Mouse (Mus musculus): ENCODE results near the gene Il7r.
"Not testable (repeated sequence)": the region's sequence is repeated elsewhere in the genome, so short reads cannot be mapped to it uniquely, and the experiment has no call there.

The Il7r gene

DNA sequence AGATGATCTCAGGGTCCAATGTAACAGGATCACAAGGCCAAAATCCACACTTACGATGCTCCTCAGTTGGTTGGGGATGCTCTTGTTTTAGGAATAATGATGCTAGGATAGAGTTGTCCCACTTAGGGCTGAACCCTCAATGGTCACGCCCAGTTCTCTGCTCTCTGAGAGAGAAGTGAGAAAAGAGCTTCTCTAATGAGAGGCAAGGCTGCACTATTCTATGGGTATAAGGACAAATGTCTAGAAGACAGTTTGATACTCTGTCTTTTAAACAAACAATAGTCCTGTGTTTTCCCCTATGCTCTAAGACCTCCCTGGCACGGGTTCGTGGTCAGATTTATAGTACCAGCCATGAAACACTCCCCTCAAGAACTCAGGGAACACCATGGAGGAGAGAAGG, at the start of gene Il7r:
Il7r (minus strand) TSS at position 101 of the 400 bp plus-strand sequence.
- in situ Hi-C loops (cut with MboI, MseI): loop anchor here (5.0 kb wide), 1 partner anchor 37 kb away; no protein-coding TSS in a partner anchor

DNA sequence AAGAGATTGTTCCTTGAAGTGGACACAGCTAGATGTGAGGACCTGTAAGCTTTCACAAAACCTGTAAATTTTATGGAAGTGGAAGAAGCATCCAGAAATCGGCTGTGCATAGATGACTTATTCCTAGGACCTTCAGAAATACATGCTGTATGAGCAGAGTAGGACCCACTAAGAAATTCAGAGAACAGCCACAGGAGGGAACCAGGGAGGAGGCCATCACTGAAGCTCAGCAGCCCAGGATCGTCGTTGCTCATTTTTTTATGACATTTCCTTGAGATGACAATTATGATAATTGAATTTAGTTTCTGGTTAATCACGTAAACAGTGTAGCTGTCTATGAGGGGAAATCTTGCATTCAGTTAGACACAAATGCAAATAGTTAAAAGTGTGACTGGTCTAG, 47.3 kb upstream of the Il7r start:
- in situ Hi-C loops (cut with MboI, MseI): loop anchor here (5.0 kb wide), 1 partner anchor 115 kb away; no protein-coding TSS in a partner anchor

DNA sequence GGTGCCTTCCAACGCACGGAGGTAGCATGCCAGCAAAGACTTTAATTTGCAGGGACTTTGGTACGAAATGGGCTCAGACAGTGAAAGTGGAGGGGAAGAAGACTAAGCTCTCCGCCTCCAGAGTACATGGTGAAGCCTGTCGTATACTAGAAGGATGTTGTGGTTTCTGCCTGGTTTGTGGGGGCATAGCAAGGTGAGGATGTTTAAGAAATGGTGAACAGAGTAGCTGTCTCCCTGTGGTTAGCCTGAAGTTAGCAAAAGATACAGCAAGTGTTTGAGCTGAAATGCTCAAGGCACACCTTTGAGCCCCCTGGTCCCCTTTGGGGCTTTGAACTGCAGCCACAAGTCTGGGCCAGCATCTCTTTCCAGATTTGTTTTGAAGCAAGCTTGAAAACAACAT, 44.8 kb upstream of the Il7r start:
- in situ Hi-C loops (cut with MboI, MseI): loop anchor here (5.0 kb wide), 1 partner anchor 112 kb away; no protein-coding TSS in a partner anchor

DNA sequence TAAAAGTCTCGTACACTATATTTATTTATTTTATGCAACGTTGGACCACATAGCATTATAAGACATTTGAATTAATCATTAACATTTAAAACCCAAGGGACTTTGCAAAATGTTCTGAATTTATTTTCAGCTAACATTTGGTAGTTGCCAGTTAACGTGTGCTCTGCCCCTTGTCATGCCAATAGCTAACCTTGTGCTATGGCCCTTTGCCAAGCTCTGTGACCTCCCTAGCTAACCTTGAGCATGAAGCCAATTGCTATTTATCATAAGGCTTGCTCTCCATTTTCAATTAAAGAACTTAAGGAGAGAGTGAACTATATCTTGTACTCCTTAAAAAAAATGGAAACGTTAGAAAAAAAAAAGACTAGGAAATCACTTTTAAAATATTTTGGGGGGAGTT, 43.4 kb upstream of the Il7r start:
- in situ Hi-C loops (cut with MboI, MseI): no loop called here

- in situ Hi-C loops (cut with MboI, MseI): no loop called here
Measured at GRCm38 (mm10) chr15:9572664-9573063, 42.7 kb upstream of the Il7r start.

DNA sequence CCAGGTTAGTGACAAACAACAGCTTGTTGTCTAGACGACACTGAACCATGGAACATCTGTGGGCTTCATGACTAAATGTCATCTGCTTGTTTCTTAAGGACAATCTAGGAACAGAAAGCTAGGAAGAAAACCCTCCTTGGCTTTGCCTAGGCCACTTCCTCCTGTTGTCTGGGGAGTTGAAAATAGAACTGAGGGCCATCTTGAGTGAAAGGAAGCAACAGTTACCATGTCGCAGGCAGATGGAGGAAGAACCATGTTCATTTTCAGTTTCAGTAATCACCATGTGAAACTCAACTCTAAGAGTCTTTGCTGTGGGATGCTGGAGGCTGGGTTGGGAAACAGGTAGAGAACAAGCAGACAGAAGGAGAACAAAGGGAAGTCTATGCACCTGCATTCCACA, 41.9 kb upstream of the Il7r start:
- in situ Hi-C loops (cut with MboI, MseI): no loop called here

DNA sequence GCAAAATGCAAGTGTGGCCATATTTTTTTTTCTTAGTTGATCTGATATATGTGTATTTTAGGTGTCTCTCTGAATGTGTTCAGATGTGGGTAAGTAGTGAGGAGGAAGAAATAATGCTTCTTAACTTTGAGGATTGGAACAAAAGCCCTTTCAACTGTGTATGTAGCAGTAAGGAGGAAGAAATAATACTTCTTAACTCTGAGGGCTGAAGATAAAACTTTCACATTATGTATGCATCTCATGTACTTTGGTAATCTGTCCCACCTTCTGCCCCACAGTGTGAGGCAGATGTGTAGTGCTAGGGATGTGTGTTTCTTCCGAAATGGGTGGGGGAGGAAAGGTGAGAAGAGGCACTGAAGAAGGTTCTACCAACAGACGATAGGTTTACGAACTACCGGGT, 37.3 kb upstream of the Il7r start:
- in situ Hi-C loops (cut with MboI, MseI): loop anchor here (5.0 kb wide), 2 partner anchors 35 to 740 kb away; partner anchors contain the start of gene Il7r

- in situ Hi-C loops (cut with MboI, MseI): loop anchor here (5.0 kb wide), 2 partner anchors 33 to 742 kb away; partner anchors contain the start of gene Il7r
Measured at GRCm38 (mm10) chr15:9565396-9565795, 35.4 kb upstream of the Il7r start.

DNA sequence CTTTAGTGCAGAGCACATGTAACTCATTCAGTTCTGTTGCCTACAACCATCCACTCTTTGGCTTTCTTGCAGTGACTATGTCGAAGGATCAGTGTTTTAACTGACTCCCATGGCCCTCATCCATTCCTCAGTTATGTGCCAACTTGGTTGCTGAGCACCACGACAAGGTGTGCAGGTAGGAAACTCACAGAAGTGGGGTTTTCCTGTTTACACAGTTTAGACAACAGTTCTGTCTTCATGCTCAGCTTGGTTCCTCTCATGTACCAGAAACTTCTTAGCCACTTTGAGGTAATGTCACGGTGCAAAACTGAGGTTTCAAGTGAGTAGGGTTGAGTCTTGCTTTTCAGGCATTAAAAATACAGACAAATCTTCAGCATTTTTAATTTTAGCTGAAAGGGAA, 34.2 kb upstream of the Il7r start:
- in situ Hi-C loops (cut with MboI, MseI): no loop called here

DNA sequence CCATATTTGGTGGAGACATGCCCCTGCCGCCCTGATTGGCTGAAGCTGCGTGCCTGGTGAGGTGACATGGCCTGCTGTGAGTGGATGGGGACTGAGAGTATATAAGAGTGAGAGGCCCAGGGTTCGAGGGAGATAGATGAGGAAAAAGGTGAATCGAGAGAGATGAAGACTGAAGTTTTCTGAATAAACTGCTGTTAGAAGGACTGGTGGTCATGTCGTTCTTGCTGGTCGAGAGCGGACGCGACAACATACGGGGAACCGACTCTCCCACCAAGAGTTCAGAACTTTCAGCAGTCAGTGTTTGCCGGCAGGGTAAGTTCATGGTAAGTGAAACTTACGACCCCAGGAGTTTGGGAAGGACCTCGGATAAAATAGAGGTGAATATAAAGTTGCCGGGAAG, 27.3 kb upstream of the Il7r start:
- in situ Hi-C loops (cut with MboI, MseI): not testable (repeated sequence)

- in situ Hi-C loops (cut with MboI, MseI): no loop called here
Measured at GRCm38 (mm10) chr15:9548951-9549350, 19.0 kb upstream of the Il7r start.

GRCm38 (mm10) chr15:9535200-9535599, 5.2 kb upstream of the Il7r start:
- in situ Hi-C loops (cut with MboI, MseI): no loop called here

GRCm38 (mm10) chr15:9533356-9533902, 3.5 kb upstream of the Il7r start:
- in situ Hi-C loops (cut with MboI, MseI): loop anchor here (5.0 kb wide), 1 partner anchor 34 kb away; no protein-coding TSS in a partner anchor

DNA sequence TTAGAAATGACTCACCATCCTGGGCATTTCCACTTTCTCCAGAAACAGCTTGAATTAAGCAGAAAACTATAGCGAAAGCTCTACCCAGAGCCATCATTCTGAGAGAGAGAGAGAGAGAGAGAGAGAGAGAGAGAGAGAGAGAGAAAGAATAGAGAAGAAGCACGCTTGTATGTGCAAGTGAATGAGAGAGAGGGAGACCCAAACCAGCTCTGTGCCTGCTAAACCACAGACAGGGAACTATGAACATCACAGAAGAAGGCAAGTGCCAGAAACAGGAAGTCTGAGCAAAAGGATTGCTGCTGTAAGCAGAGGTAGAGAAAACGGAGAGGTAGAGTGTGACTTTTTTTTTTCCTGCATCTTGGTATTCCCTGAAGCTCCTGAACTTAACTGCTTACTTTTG, 330 bp downstream of the Il7r start:
- in situ Hi-C loops (cut with MboI, MseI): loop anchor here (5.0 kb wide), 1 partner anchor 38 kb away; no protein-coding TSS in a partner anchor

DNA sequence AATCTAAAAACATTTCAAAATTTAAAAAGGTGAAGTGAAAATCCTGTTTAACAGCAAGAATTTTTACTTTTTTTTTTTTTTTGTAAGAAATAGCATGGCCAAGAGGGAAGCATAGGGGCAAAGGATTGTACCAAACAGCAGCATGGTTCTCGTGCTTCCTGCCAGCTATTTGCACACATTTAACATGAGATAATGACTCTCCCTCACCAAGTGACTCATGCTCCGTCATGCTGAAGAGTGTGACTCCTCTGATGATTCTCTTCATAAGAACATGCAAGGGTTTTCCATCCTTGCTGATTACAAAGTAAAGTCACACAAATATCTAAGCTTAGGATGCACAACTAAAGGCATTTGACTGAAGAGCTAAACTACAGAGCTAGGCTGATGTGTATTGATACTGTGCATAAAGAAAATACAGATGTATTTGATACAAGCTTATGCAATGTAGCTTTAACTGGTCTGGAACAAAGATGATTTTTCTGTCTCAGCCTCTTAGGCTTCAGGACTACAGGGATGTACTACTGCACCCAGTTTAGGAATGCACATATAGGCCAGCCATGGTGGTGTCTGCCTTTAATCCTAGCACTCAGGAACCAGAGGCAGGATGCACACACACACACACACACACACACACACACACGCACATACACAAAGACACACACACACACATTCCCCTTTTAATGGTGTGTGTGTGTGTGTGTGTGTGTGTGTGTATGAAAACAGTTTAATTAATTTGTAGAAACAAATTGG, 1.6 kb downstream of the Il7r start:
- in situ Hi-C loops (cut with MboI, MseI): no loop called here

GRCm38 (mm10) chr15:9526412-9526811, 3.6 kb downstream of the Il7r start:
- in situ Hi-C loops (cut with MboI, MseI): no loop called here

GRCm38 (mm10) chr15:9524907-9525306, 5.1 kb downstream of the Il7r start:
- in situ Hi-C loops (cut with MboI, MseI): loop anchor here (5.0 kb wide), 1 partner anchor 63 kb away; no protein-coding TSS in a partner anchor

- in situ Hi-C loops (cut with MboI, MseI): loop anchor here (5.0 kb wide), 1 partner anchor 62 kb away; no protein-coding TSS in a partner anchor
Measured at GRCm38 (mm10) chr15:9523956-9524355, 6.0 kb downstream of the Il7r start.

GRCm38 (mm10) chr15:9523059-9523458, 6.9 kb downstream of the Il7r start:
- in situ Hi-C loops (cut with MboI, MseI): loop anchor here (5.0 kb wide), 1 partner anchor 61 kb away; no protein-coding TSS in a partner anchor

- in situ Hi-C loops (cut with MboI, MseI): no loop called here
Measured at GRCm38 (mm10) chr15:9492077-9492476, 37.9 kb downstream of the Il7r start.

DNA sequence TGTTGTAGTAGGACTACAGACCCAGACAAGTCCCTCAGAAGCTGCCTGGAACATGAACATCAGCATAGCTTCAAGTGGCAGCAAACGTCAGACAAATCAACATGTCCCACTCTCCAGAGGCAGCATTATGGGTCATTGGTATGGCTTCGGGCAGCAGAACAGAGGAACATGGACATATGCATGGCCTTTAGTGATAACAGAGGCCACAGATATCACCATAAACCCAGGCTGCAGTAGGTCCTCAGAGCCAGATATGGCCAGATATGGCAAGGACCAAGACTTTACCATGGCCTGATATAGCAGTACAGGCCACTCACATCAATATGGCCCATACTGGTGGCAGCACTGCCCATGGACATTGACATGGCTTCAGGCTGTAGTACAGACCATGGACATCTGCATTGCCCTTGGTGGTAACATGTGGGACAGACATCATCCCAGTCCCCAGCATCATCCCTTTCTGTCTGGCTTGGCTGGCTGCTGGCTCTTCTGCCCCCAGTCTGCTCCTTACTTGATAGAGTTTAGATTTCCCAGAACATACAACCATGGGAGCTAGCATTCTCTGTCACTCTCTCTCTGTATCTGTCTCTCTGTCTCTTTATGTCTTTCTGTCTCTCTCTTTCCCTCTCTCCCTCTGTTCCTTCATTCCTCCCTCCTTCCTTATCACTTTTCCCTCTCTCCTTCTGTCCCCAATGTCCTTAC, 40.4 kb downstream of the Il7r start:
- in situ Hi-C loops (cut with MboI, MseI): no loop called here

- in situ Hi-C loops (cut with MboI, MseI): no loop called here
Measured at GRCm38 (mm10) chr15:9473188-9473587, 56.8 kb downstream of the Il7r start.

Measured in T-helper 1 cell (primary cell).